Mouse (Mus musculus): ENCODE results near the gene Usp38.

The Usp38 gene

DNA sequence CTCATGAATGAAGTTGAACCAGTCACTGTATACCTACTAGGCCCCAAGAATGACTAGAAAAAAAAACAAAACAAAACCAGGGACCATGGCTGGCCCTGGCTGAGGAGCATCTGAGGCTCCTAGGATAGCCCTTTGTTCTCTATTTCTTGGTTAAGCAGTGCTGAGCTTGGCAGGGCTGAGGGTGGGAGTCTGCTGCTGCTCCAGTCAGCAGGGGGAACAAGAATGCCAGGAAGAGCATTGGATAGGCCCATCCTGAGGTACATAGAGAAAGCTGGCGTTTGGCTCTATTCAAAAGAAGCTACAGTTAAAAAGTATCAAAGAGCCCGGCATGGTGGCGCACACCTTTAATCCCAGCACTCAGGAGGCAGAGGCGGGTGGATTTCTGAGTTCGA is 52.1 kb downstream of the Usp38 start:
- in situ Hi-C loops (cut with MboI, MseI): no loop called here

DNA sequence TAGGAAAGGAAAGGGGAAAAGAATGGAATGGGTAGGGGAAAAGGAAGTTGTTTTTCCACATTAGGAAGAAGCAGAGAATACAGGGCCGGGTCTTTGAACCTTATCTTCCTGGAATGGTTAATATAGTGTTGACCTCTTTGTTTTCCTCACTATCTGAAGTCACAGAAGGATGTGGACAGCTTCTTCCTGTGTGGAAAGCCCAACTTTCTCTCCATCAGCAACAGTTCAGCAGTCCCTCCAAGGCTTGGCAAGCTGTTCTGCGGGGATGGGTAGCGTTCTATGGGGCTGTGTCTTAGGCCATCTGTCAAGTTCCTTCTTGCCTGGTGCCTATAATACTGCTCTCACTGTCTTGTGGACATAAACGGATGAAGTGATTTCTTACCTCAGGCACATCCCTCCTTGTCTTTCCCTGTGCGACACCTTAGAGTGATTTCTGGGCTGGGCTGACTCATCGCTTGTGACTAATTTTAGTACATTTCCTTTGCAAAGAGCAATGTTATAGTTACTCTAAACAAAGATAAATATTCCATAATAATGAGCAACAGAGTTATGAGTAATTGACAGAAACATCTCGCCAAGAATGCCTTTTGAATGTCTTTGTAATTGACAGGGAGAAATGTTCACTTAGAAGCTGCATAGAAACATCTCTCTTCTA is 52.7 kb downstream of the Usp38 start:
- in situ Hi-C loops (cut with MboI, MseI): no loop called here

DNA sequence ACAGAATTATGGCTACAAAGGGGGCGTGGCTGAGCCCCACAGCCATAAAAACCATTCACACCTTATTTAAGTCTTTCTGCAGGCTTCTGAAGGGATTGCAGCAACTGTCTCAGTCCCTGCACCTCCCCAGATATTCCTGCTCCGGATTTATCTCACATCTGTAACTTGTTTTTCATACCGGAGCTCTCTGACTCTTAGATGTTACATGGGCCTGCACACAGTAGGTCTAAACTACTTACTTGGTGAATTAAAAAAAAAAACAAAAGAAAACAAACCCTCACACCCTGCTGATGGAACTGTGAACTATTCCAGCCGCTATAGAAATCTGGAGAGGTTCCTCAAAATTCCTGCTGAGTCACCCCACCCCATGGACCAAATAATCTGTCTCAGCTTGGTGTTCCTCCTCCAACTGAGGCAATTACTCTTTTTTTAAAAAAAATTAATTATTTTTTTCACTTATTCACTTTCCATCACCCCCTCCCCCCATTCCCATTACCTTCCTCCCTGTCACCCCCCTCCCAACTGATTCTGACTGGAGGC is 53.6 kb downstream of the Usp38 start:
- in situ Hi-C loops (cut with MboI, MseI): no loop called here

DNA sequence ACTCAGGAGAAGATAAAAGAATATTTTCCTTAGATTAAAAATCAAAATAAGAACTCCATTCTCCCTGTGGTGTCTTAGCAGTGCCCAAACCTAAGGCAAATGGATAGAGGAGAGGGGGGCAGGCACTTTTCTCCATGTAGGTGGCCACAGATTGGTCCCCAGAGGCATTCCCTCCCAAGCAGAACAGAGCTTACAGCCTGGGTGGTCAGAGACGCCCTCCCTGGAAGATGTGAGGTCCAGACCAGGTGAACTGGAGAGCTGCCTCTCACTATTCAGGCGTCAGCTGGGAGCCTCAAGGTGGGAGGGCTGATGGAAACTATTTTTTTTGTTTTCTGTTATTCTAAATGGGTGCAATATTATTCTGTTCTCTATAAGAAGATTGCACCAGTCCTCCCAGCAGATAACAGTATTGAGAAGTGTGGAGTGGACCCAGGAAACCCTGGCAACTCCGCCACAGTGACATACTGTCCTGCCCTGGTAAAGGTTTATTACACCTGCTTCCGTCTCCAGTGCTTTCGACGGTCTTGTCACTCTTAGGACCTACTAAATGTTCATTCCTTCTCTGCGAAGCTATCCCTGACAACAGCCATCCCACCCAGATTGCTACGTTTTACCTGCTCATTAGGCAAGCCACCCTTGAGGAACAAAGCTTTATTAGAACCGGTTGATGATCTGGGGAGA is 55.0 kb downstream of the Usp38 start:
- in situ Hi-C loops (cut with MboI, MseI): no loop called here

DNA sequence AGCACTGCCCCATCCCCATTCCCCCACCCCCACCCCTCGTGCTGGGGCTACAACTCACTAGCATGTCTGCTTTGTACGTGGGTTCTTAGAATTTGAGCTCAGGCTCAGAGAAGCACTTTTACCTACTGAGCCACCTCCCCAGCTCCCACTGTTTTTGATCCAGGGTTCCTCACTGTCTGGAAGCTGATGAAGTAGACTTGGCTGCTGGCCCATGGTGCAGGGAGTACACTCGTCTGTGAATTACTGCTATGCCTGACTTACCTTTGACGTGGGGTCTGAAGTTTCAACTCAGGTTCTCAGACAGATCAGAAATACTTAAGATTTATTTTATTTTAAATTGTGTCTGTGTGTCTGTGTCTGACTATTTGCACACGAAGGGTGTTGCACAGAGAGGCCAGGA is 57.0 kb downstream of the Usp38 start:
- in situ Hi-C loops (cut with MboI, MseI): no loop called here

DNA sequence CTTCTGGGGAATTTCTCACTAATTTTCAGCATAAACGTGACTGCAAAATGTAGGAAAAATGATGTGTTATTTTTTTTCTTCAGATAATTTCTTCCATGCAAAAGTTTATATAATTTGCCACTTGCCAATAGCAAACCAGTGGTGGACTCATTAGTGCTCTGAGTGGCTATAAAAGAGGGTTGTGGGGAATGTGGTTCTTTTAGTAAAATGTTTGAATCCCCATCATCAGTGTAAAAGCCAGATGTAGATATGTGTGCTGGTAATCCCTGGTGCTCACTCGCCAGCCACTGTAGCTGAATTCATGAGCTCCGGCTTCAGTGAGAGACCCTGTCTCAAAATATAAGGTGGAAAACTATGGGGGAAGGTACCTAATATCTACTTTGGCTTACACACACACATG is 61.8 kb downstream of the Usp38 start:
- in situ Hi-C loops (cut with MboI, MseI): no loop called here

DNA sequence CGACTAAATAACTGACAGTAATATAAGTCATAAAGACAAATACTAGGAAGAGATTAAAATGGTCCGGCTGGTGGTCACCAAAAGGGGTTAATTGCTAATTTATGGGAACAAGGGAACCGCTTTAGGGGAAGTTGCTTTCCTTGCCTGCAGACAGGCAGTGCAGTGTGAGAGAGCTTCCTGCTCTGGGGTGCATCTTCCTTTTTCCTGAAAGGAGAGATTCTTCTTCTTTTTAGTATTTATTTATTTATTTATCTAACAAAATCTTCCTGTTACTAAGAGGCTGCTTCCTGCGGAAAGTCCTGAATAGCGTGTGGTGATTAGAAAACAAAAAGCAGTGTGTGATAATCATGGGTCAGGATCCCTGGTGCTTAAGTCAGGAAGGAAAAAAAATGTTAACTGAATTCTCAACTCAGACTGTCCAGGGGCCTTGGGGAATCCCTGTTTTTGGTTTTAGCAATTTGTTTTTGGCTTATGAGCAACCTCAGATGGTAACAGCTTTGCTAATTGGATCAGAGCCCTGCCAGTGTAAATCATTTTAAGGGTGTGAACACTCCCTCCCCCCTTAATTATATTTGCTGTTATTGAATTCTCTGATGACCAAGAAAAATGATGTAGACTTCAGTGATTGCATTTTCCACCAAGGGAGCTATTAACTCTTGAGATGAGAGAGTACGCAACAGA is 62.4 kb downstream of the Usp38 start:
- in situ Hi-C loops (cut with MboI, MseI): no loop called here

DNA sequence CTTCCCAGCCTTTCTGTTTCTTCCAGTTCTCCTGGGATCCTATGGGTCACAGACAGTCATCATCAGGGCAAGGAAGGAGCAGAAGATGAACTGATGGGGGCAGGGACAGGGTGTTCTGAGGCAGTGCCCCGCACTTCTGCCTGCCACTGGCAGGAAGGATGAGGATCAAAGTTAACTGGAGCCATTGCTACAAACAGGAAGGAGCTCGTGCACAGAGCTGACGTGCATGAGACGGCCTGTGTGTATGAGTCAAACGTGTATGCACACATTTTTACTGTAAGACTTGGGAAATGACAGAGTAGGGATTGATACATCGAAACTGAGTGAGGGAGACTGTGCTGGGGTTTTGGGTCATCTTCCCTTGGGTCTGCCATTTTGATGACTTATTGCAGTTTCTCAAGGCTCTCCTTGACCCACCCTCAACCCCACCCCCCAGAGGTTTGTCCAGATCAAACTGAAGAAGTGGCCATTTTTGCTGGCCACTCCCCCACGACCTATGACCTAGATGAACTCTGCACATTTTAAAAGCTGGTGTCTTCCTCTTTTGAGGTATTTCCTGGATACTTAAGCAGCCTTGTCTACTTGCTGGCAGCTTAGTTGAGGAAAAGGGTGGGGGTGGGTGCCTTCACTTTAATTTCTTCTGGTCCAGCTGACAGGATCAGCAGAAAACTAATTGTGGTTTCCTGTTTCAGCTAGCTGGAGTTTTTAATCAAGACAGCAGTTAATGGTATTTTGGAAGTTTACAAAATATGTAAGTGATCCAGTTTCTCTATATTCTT is 66.1 kb downstream of the Usp38 start:
- in situ Hi-C loops (cut with MboI, MseI): no loop called here

DNA sequence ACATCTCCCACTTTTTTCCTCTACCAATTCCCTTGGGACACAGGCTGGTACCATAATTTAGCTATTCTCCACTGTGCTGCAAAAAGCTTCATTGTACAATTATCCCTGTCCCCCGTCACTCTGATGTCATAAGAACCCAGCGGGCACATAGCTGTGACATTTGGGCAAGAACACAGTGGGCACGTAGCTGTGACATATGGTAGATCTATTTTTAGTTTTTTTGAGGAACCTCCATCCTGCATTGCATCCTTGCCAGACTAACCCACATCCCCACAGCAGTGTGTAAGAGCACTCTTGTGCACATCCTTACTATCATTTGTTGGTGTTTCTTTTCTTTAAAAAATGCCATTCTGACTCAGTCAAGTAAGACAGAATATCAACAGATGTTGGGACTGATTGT is 71.0 kb downstream of the Usp38 start:
- in situ Hi-C loops (cut with MboI, MseI): no loop called here

DNA sequence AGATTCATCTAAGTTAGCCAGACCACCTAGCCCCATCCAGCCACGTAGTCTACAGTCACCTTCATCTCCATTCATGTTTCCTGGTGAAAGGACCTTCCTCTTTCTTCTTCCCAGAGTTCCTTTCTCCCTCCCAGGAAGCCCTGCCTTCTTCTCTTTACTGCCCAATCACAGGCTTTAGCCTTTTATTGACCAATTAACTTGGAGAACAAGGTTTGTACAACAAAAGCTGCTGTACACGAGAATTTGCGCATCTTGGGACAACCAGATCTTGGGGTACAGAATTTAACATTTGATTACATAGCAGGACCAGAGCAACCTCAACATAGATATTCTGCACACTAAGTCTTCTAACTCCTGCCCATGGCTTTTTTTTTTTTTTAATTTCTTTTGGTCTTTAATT is 73.1 kb downstream of the Usp38 start:
- in situ Hi-C loops (cut with MboI, MseI): no loop called here

DNA sequence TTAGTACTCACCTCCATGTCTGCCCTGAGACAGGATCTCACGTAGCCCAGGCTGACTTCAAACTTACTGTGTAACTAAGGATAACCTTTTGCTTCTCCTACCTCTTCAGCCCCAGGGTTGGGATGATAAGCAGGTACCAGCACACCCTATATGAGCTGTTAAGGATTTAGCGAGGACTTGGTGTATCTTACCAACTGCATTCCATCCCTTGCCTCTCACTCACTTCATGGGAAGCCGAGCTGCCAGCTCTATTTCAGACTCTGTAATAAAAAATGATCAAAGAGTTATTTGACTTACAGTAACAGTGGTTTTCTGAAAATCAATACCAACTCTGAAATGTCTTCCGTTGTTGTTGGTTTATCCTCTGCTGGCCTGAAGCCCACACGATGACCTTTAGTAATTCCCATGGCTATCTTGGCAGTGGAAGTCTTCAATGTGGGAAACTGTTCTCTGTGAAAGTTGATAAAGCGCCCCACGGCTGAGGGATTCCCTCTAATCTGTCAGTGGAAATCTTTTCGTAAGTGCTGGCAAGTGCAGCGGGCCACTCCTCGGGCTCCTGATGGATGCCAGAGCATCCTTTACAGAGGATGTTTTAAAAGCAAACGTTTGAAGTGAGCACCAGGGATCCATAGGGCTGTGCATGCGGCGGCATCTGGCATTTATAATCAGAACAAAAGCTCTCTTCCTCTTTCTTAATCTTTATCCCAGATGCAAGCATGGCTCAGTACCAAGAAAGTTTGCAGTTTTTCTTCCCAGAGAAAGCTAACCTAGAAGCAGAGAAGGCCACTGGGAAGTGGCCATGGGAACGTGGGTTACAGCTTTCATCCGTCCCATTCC is 76.7 kb downstream of the Usp38 start:
- in situ Hi-C loops (cut with MboI, MseI): no loop called here

All from T-helper 1 cell (primary cell).